Mouse (Mus musculus): ENCODE results near the gene Hs3st3a1.

Hs3st3a1 gene

DNA sequence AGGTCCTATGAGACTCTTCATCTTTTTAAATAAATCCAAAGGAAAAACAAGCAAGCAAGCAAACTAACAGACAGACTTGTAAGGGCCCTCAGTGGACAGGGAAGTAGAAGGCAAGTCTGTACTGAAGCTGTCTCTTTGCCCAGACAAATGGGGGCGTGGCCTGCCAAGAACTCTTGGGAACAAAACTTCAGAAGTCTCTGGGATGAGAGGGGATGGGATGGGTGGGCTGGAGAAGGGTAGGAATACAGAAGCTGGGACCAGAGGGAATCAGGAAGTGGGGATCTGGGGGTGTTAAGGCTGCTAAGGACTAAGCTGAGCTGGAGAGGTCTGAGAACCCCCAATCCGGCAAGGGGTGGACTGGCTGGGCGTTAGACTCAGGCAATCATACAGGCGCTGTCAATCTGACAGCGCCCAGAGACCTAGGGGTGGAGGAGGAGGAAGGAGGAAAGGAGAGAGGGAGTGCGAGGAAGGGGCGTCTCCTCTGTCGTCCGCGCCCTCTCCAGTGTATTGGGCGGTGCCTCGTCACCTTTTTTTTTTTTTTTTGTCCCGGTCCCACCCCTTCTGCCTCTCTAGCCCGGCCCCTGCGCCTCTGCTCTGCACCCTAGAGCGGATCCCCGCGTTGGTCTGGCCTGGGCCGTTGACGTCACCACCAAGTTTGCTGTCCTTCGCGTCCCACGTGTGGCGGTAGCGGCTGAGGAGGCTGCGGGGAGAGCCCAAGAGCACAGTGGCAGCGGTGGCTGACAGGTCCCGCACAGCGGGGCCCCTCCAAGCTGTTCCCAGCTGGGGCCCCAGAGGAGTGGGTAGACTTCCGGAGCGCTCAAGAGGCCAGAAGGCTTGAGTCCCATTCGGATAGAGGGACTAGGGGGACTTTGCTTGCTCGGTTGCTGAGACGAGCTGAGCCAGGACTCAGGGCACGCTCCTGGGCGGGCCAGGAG is at the start of gene Hs3st3a1:
Hs3st3a1 (plus strand) TSS at position 722 of the 935 bp plus-strand sequence.
- DNase-seq (ENCODE audit: low read depth in 1 of 2, low spot score in 2 of 2) = no peak

DNA sequence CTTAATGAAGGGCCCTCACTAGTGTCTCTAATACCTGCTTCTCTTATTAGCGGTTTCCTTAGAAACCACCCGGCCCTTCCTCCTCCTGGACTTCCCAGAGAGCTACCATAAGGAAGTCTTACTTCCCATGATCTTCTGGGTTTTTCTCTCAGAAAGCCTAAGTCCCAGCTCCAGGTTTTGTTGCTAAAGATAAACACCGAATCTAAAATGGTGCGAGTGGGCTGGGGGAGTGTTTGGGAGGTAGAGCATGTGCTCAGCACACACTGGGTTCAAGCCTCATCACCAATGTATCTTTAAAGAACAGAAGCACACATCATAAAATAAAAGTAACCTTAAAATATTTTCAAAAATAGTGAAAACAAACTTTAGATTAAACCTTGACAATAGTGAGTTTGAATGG is 48.8 kb upstream of the Hs3st3a1 start:
- no peak for DNase-seq (ENCODE audit: low read depth in 1 of 2, low spot score in 2 of 2)

DNA sequence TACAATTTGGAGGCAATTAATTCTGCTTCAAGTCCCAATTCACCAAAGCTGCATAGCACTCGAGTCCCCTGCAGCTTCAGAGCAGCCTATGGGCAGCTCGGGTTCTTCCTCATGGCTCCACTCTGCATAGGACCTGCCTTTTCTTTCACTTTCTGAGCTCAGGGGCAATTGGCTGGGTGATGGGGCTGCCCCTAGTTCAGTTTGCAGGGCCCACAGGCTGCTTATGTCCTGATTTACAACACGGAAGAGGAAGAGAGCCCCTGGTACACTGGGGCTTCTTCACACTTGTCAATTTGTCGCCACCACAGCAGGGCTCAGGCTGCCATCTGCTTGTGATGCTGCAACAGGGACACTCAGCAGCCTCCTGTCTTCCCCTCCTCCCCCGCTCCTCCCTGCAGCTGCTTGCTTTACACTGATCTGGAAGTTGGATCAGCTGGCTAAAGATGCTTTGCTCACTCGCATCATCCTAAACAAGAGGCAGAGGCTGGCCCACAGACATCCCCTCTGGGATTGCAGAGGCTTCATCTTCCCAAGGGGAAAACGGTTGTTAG is 38.7 kb upstream of the Hs3st3a1 start:
- no peak for DNase-seq (ENCODE audit: low read depth in 1 of 2, low spot score in 2 of 2)

DNA sequence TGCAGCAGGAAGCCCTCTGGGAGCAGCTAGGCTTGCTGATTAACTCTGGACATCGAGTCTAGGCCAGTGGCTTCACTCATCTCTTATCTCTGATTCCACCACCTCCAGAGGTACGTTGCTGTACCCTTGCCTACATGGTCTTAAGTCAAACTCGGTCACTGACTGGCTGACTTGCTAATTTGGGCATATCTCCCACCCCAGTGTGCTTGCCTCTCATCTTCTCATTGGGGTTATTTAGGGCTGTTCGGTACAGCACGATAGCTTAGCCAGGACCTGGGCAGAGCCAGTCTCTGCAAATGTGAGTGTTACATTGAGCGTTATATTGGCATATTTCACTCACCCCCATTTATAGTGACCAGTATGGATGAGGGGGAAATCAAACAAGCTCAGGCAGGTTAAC is 38.2 kb upstream of the Hs3st3a1 start:
- DNase-seq (ENCODE audit: low read depth in 1 of 2, low spot score in 2 of 2) = no peak

DNA sequence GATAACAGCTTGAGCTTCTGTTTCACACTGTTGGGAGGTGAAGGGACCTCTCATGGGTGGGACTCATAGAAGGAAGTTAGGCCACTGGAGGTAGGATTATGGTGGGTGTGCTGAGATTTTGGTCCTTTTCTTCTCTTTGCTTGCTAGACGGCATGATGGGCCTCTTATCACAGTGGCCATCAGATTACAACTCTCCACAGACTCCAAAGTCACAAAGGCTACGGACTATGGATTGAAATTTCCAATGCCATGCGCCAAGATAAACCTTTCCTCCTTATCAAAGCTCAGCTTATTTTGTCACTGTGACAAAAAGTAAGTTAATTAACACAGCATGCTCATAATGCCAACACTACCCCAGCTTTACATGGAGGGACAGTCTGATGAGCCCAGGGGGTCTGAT is 37.5 kb upstream of the Hs3st3a1 start:
- DNase-seq (ENCODE audit: low read depth in 1 of 2, low spot score in 2 of 2) = no peak

DNA sequence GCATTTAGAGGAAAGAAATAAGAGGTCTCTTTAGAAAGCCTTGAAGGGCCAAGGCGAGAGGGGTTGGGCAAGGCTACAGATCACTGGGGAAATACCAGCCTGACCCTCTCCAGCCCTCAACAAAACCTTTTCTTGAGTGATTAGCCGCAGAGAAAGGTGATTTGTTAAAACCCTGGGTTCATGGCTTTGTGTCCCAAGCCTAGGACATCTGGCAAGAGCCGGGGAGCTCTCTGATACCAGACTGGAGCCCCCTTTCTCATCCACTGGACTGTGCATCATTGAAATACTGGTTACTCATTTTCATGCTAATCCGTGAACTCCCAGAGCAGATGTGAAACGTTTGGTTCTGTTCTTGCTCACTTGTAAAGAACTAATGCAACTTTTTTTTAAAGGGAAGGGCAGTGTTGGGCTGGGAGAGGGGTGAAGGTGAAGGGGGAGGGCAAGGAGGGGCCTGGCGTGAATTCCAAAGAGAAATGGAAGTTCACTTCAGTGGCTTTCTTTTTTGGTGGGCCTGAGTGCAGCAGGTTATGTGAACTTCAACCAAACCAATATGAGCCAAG is 34.5 kb upstream of the Hs3st3a1 start:
- no peak for DNase-seq (ENCODE audit: low read depth in 1 of 2, low spot score in 2 of 2)

DNA sequence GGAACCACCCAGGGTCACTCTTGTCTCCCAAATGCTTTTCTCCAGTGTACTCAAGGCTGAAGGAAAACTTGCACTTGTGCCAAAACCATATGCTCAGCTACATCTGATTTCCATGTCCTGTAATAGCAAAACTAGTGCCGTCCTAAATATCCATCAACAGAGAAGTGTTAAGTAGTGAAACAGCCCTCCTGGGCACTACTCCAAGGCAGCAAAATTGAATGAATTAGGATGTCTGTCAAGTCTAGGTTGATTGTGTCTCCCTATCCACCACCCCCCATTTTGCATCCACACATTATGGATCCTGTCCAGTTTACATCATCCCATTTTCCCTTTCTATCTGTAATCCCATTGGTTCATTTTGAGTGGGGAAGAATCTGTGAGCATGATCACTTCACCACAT is 16.2 kb upstream of the Hs3st3a1 start:
- no peak for DNase-seq (ENCODE audit: low read depth in 1 of 2, low spot score in 2 of 2)

DNA sequence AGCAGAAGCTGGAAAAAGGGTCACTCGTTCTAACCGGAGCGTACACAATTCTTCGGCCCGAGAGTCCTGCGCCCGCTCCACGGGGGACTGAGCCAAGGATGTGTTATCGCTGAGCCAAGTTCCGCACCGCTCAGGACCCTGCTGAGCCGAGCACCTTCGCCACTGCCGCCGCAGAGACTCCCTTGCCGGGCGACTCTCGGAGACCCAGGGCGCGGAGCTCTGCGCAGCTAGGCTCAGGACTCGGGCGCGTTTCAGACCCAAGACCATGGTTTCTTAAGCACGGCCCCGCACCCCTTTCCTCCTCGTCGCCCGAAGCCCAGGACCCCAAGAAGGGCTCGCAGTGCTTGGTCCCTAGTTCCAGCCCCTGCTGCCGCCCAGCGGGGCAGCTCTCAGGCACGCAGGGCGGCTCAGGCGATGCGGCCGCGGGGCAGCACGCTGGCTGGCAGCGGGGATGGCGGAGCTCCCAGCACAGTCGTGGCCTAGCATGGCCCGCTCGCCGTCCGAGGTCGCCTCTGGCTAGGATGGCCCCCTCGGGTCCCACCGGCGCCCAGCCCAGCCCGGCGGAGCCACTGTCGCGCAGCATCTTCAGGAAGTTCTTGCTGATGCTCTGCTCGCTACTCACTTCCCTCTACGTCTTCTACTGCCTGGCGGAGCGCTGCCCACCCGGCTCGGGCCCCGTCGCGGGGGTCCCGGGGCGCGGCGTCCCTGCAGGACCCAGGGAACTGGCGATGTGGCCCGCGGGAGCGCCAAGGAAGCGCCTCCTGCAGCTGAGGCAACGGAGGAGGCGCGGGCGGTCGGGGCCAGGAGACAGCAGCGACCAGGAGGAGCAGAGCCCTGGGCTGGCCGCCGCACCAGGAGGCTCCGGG is 647 bp downstream of the Hs3st3a1 start:
- no peak for DNase-seq (ENCODE audit: low read depth in 1 of 2, low spot score in 2 of 2)

DNA sequence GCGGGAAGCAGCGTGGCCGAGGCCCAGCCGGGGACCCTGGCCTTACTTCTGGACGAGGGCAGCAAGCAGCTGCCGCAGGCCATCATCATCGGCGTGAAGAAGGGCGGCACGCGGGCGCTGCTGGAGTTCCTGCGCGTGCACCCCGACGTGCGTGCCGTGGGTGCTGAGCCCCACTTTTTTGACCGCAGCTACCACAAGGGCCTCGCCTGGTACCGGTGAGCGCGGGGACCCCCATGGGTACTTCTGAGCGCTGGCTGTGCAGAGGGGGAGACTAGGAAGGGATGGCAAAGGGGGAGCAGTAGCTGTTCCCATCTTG is 1.2 kb downstream of the Hs3st3a1 start, which contains the start of gene F930015N05Rik:
F930015N05Rik (minus strand) TSS at position 242 of the 316 bp plus-strand sequence.
- DNase-seq (ENCODE audit: low read depth in 1 of 2, low spot score in 2 of 2) = no peak

GRCm38 (mm10) chr11:64436791-64437298 is 1.7 kb downstream of the Hs3st3a1 start:
- DNase-seq (ENCODE audit: low read depth in 1 of 2, low spot score in 2 of 2) = no peak

DNA sequence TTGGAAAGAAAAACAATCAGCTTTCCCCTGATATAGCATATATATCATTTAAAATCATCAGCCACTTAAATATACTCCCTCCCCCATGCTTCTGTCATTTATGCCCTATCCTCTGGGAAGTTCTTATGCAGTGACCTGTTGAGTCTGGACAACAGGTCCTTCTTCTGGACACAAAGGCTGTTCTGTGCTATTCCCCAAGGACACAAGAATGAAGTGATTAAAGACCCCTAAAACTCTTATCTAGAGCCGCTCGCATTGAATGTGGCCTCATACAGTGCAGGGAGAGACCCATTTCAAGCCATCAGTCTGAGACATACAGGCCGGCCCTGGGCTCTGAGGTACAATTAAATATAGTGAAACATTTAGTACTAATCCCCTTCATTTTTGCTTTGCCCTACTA is 2.6 kb downstream of the Hs3st3a1 start:
- no peak for DNase-seq (ENCODE audit: low read depth in 1 of 2, low spot score in 2 of 2)

DNA sequence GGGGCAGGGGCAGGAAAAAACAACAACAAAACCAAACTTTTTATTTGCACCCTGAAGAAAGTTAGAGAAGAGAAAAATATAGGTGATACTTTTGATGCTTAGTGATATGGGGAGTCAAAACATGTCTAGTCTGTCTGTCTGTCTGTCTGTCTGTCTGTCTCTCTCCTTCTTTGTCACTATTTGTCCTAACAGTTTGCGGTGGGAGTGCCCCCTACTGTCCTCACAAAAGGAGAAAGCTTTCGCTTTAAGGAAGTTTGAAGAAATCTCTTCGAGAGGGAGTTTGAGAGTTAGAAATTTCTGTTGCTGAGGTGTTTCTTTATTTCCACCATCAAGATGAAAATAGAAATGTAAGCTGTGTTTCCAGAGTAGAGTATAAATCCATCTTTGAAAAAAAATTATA is 3.8 kb downstream of the Hs3st3a1 start:
- DNase-seq (ENCODE audit: low read depth in 1 of 2, low spot score in 2 of 2) = no peak

- no peak for DNase-seq (ENCODE audit: low read depth in 1 of 2, low spot score in 2 of 2)
Measured at GRCm38 (mm10) chr11:64442119-64442518, 7.0 kb downstream of the Hs3st3a1 start.

- DNase-seq (ENCODE audit: low read depth in 1 of 2, low spot score in 2 of 2) = no peak
Measured at GRCm38 (mm10) chr11:64442701-64443100, 7.6 kb downstream of the Hs3st3a1 start.

DNA sequence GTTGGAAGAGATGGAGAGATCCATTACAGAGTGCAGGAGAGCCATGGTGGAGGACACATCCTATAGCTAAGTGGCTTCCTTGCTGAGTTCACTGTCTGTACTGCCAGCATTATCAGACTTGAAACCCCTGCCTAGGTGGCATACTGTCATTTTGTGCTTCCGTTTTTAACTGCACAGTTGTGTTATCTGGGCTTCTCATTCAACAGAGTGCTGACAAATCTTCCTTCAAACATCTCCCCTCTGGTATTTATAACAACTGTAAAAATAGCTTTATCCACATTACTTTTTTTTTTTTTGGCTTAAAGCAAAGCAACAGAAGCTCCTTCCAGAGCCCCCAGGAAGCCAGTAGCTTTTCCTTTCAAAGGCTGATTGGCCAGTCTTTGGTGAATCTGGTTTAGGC is 10.1 kb downstream of the Hs3st3a1 start:
- DNase-seq (ENCODE audit: low read depth in 1 of 2, low spot score in 2 of 2) = no peak

- no peak for DNase-seq (ENCODE audit: low read depth in 1 of 2, low spot score in 2 of 2)
Measured at GRCm38 (mm10) chr11:64448586-64449315, 13.6 kb downstream of the Hs3st3a1 start.

DNA sequence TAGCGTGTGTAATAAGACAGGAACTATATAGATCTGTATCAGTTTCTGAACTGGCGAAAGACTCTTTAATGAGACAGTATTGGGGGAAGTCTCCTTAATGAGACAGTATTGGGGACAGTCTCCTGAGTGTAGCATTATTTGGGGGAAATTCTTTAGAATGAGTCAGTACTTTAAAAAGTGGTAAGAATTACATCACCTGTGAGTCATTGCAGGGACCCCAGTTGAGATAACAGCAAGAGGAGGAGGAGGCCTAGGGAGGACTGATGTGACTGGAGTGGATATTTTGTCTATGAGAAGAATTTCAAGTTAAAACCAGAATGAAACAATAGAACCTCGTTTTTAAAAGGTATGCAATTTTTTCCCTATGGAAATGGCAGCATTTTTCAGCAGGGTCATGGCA is 26.6 kb downstream of the Hs3st3a1 start:
- DNase-seq (ENCODE audit: low read depth in 1 of 2, low spot score in 2 of 2) = no peak

- DNase-seq (ENCODE audit: low read depth in 1 of 2, low spot score in 2 of 2) = no peak
Measured at GRCm38 (mm10) chr11:64468737-64469136, 33.6 kb downstream of the Hs3st3a1 start.

DNA sequence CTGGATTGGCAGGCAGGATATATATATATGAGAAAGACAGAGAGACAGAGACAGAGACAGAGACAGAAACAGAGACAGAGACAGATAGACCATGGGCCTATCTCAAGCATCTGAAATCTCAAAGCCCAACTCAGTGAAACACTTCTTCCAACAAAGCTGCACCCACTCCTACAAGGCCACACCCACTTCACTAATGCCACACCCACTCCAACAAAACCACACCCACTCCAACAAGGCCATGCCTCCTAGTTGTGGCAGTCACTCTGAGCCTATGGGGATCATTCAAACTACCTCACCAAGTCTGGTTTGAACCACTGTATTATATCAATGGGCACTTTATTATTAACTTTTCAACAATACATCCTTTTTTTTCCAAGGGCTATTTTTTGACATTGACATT is 35.6 kb downstream of the Hs3st3a1 start:
- no peak for DNase-seq (ENCODE audit: low read depth in 1 of 2, low spot score in 2 of 2)

DNA sequence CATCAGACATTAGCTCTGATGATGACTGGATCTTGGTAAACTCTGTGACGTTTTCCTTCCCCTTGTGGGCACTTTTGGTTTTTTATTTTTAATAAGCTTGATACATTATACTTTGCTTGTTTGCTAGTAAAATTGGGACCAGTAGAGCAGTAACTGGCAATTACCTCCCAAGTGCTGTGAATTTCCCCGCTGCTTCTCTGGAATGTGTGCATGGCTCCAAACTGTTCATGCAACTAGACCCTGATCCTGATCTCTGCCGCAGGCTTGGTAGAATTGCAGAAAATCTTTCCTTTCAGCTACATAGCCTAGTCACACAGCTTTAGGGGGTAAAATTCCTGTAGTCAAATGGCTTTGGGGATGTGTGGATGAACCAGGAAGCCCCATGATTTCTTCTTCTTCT is 38.5 kb downstream of the Hs3st3a1 start:
- DNase-seq (ENCODE audit: low read depth in 1 of 2, low spot score in 2 of 2) = no peak

DNA sequence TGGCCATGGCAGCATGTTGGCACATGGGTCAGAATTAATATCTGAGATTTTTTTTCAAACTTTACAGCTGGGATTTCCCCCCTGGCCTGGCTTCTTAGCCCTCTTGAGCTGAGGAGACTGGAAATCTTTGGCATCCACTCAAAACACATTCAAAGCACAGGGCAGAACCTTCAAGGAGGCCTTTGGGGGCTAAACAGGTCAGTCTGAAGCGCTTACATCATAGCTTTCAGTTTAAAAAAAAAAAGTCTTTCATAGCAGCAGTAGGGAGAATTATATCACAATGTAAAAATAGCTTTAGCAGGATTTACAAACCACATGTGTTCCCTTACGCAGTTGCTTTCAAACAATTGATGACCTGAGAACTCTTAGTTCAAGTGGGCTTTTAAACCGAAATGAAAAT is 46.3 kb downstream of the Hs3st3a1 start:
- no peak for DNase-seq (ENCODE audit: low read depth in 1 of 2, low spot score in 2 of 2)

Data from monocyte, adult 2 months (primary cell).